Mouse (Mus musculus): ENCODE results near the gene Atoh1. TPM values are rescaled to one million over a fixed set of nuclear protein-coding genes. Genes with fewer than 3 reads are reported as not detected.

Gene Atoh1
- polyA plus RNA-seq (2016; fragmentation: Nextera tagmentation; extraction: Ambion mirVana), result 32.9 and 34.7 TPM in 2 replicates

- peak within 1 kb of the TSS; percentile 79 for H3K27ac ChIP-seq
- peaks cover 29% of the 10 kb centered on the region for H3K4me1 ChIP-seq (replicated peaks)
- H3K36me3 ChIP-seq, result no peaks in the 10 kb centered on the region
- H3K4me3 ChIP-seq, result peak within 1 kb of the TSS; percentile 60
- peak; percentile 87 for DNase-seq (ENCODE audit: low spot score)
- WGBS, result under 1% methylated on average over 34 of the region's 34 CpGs
- no peaks in the 10 kb centered on the region for H3K9me3 ChIP-seq
- H3K27me3 ChIP-seq (ENCODE audit: insufficient read depth, poor library complexity, severe bottlenecking), result peaks cover 77% of the 10 kb centered on the region
These were observed at the start of gene Atoh1 for GRCm38 (mm10) chr6:64728499-64729198. Gene Atoh1 (plus strand): TSS chr6:64729125.

GRCm38 (mm10) chr6:64683974-64684373 is 45.0 kb upstream of the Atoh1 start:
- 34% methylated on average over 9 of the region's 9 CpGs for WGBS
- Histone ChIP-seq H3K36me3 (no peaks in the 10 kb centered on the region), H3K27ac (no peak overlapping the region), H3K4me1 (replicated peaks) (peaks cover 13% of the 10 kb centered on the region), H3K27me3 (ENCODE audit: insufficient read depth, poor library complexity, severe bottlenecking) (peaks cover 35% of the 10 kb centered on the region), H3K4me3 (no peak overlapping the region), H3K9me3 (no peaks in the 10 kb centered on the region)
- DNase-seq (ENCODE audit: low spot score), result peak; percentile 65

GRCm38 (mm10) chr6:64684973-64685372 is 44.0 kb upstream of the Atoh1 start:
- WGBS, result 6% methylated on average over 5 of the region's 5 CpGs
- peak; percentile 54 for DNase-seq (ENCODE audit: low spot score)
- H3K9me3 ChIP-seq, result no peaks in the 10 kb centered on the region
- H3K27ac ChIP-seq, result no peak overlapping the region
- H3K36me3 ChIP-seq, result no peaks in the 10 kb centered on the region
- peaks cover 44% of the 10 kb centered on the region for H3K27me3 ChIP-seq (ENCODE audit: insufficient read depth, poor library complexity, severe bottlenecking)
- peaks cover 14% of the 10 kb centered on the region for H3K4me1 ChIP-seq (replicated peaks)
- H3K4me3 ChIP-seq, result no peak overlapping the region

GRCm38 (mm10) chr6:64688181-64688944 is 40.6 kb upstream of the Atoh1 start:
- 5% methylated on average over 19 of the region's 19 CpGs for WGBS
- Histone ChIP-seq H3K27me3 (ENCODE audit: insufficient read depth, poor library complexity, severe bottlenecking) (peaks cover 53% of the 10 kb centered on the region), H3K27ac (peak overlapping the region; percentile 46; the same call in 1 of the 2 replicates), H3K9me3 (no peaks in the 10 kb centered on the region), H3K4me3 (peak overlapping the region; percentile 39), H3K36me3 (no peaks in the 10 kb centered on the region), H3K4me1 (replicated peaks) (peaks cover 14% of the 10 kb centered on the region)
- peak; percentile 54 for DNase-seq (ENCODE audit: low spot score)

GRCm38 (mm10) chr6:64694688-64695087 is 34.2 kb upstream of the Atoh1 start:
- H3K27me3 ChIP-seq (ENCODE audit: insufficient read depth, poor library complexity, severe bottlenecking), result peaks cover 12% of the 10 kb centered on the region; the same call in 1 of the 2 replicates
- DNase-seq (ENCODE audit: low spot score), result no peak
- no peaks in the 10 kb centered on the region for H3K36me3 ChIP-seq
- no peaks in the 10 kb centered on the region for H3K9me3 ChIP-seq
- H3K4me3 ChIP-seq, result no peak overlapping the region
- peaks cover 12% of the 10 kb centered on the region for H3K4me1 ChIP-seq (replicated peaks)
- 30% methylated on average over 7 of the region's 7 CpGs for WGBS
- no peak overlapping the region for H3K27ac ChIP-seq

- no peaks in the 10 kb centered on the region for H3K4me1 ChIP-seq (replicated peaks)
- no peak overlapping the region for H3K27ac ChIP-seq
- H3K27me3 ChIP-seq (ENCODE audit: insufficient read depth, poor library complexity, severe bottlenecking), result no peaks in the 10 kb centered on the region
- WGBS, result 88% methylated on average over 2 of the region's 2 CpGs
- H3K36me3 ChIP-seq, result no peaks in the 10 kb centered on the region
- H3K9me3 ChIP-seq, result no peaks in the 10 kb centered on the region
- H3K4me3 ChIP-seq, result no peak overlapping the region
- no peak for DNase-seq (ENCODE audit: low spot score)
These were observed 25.3 kb upstream of the Atoh1 start for GRCm38 (mm10) chr6:64703659-64704058.

GRCm38 (mm10) chr6:64727751-64728403 is 1.0 kb upstream of the Atoh1 start:
- Histone ChIP-seq H3K27me3 (ENCODE audit: insufficient read depth, poor library complexity, severe bottlenecking) (peaks cover 70% of the 10 kb centered on the region), H3K27ac (no peak overlapping the region), H3K4me1 (replicated peaks) (peaks cover 29% of the 10 kb centered on the region), H3K9me3 (no peaks in the 10 kb centered on the region), H3K4me3 (peak overlapping the region; percentile 60), H3K36me3 (no peaks in the 10 kb centered on the region)
- WGBS, result under 1% methylated on average over 29 of the region's 29 CpGs
- peak; percentile 49 for DNase-seq (ENCODE audit: low spot score)

- under 1% methylated on average over 53 of the region's 53 CpGs for WGBS
- DNase-seq (ENCODE audit: low spot score), result peak; percentile 70
- peak overlapping the region; percentile 60 for H3K4me3 ChIP-seq
- H3K36me3 ChIP-seq, result no peaks in the 10 kb centered on the region
- peaks cover 36% of the 10 kb centered on the region for H3K4me1 ChIP-seq (replicated peaks)
- H3K9me3 ChIP-seq, result no peaks in the 10 kb centered on the region
- peak overlapping the region; percentile 79 for H3K27ac ChIP-seq
- peaks cover 85% of the 10 kb centered on the region for H3K27me3 ChIP-seq (ENCODE audit: insufficient read depth, poor library complexity, severe bottlenecking)
These were observed 496 bp downstream of the Atoh1 start for GRCm38 (mm10) chr6:64729231-64730011.

- peaks cover 91% of the 10 kb centered on the region for H3K27me3 ChIP-seq (ENCODE audit: insufficient read depth, poor library complexity, severe bottlenecking)
- no peaks in the 10 kb centered on the region for H3K36me3 ChIP-seq
- peak overlapping the region; percentile 79 for H3K27ac ChIP-seq
- no peaks in the 10 kb centered on the region for H3K9me3 ChIP-seq
- WGBS, result 0% methylated on average over 19 of the region's 19 CpGs
- peaks cover 43% of the 10 kb centered on the region for H3K4me1 ChIP-seq (replicated peaks)
- peak overlapping the region; percentile 60 for H3K4me3 ChIP-seq
- DNase-seq (ENCODE audit: low spot score), result no peak
These were observed 1.1 kb downstream of the Atoh1 start for GRCm38 (mm10) chr6:64730030-64730429.

- Histone ChIP-seq H3K9me3 (no peaks in the 10 kb centered on the region), H3K27me3 (ENCODE audit: insufficient read depth, poor library complexity, severe bottlenecking) (peaks cover 97% of the 10 kb centered on the region), H3K4me3 (peak overlapping the region; percentile 60), H3K36me3 (no peaks in the 10 kb centered on the region), H3K27ac (peak overlapping the region; percentile 79; the same call in 1 of the 2 replicates), H3K4me1 (replicated peaks) (peaks cover 44% of the 10 kb centered on the region)
- WGBS, result 3% methylated on average over 14 of the region's 14 CpGs
- DNase-seq (ENCODE audit: low spot score), result peak; percentile 28
These were observed 1.6 kb downstream of the Atoh1 start for GRCm38 (mm10) chr6:64730506-64731020.

GRCm38 (mm10) chr6:64731126-64731525 is 2.2 kb downstream of the Atoh1 start:
- peak overlapping the region; percentile 60; the same call in 1 of the 2 replicates for H3K4me3 ChIP-seq
- WGBS, result 6% methylated on average over 7 of the region's 7 CpGs
- no peak overlapping the region for H3K27ac ChIP-seq
- H3K27me3 ChIP-seq (ENCODE audit: insufficient read depth, poor library complexity, severe bottlenecking), result peaks cover 100% of the 10 kb centered on the region
- H3K36me3 ChIP-seq, result no peaks in the 10 kb centered on the region
- no peak for DNase-seq (ENCODE audit: low spot score)
- H3K9me3 ChIP-seq, result no peaks in the 10 kb centered on the region
- H3K4me1 ChIP-seq (replicated peaks), result peaks cover 44% of the 10 kb centered on the region
